Mouse (Mus musculus) MEL (cell line): ENCODE measurements around the gene Ppfibp2. TPM values are rescaled to one million over a fixed set of nuclear protein-coding genes. Genes with fewer than 3 reads are reported as not detected.

ENCODE experiments used
- DNase-seq: peaks from one replicate; pipeline ENCODE4 v3.0.0; 2011; ENCODE audit warnings: low read depth, low spot score
- H3K27ac ChIP-seq: 2 replicates; pipeline ENCODE4 v1.5.1; 2012; ENCODE audit warnings: low read depth, mild to moderate bottlenecking, control low read depth, low read length, moderate library complexity; ENCODE audit not compliant: control insufficient read depth
- H3K27me3 ChIP-seq, 2 experiments: fragments of 150-350 bp in 1 of 2; sonication (generic) in 1 of 2; 2 replicates each; pipeline ENCODE4 v1.6.1; 2012; ENCODE audit warnings: low read length in 2 of 2, mild to moderate bottlenecking in 2 of 2, improper control_type of control experiment in 1 of 2, moderate library complexity in 1 of 2; ENCODE audit not compliant: insufficient read depth in 2 of 2, control insufficient read depth in 1 of 2
- H3K36me3 ChIP-seq, 2 experiments: 2 replicates each; pipeline ENCODE4 v1.6.1; 2012 to 2014; ENCODE audit warnings: low read length in 2 of 2, improper control_type of control experiment in 1 of 2, inconsistent platforms in 1 of 2, mild to moderate bottlenecking in 1 of 2; ENCODE audit not compliant: insufficient read depth in 2 of 2, control insufficient read depth in 1 of 2
- H3K4me1 ChIP-seq, 2 experiments: fragments of 150-350 bp in 1 of 2; sonication (generic) in 1 of 2; 2 replicates each; pipeline ENCODE4 v1.6.1; 2012; ENCODE audit warnings: low read length in 2 of 2, improper control_type of control experiment in 1 of 2, mild to moderate bottlenecking in 1 of 2; ENCODE audit not compliant: insufficient read depth in 2 of 2, control insufficient read depth in 1 of 2
- H3K4me3 ChIP-seq, 2 experiments: fragments of 150-350 bp in 1 of 2; sonication (generic) in 1 of 2; 2 replicates each; pipeline ENCODE4 v1.5.1; 2012; ENCODE audit warnings: low read depth in 2 of 2, low read length in 2 of 2, mild to moderate bottlenecking in 2 of 2, moderate library complexity in 2 of 2, control low read depth in 1 of 2, improper control_type of control experiment in 1 of 2; ENCODE audit not compliant: control insufficient read depth in 1 of 2, insufficient read depth in 1 of 2
- H3K79me2 ChIP-seq: 2 replicates; pipeline ENCODE4 v1.6.1; 2012; ENCODE audit warnings: mild to moderate bottlenecking, low read length, moderate library complexity; ENCODE audit not compliant: control insufficient read depth, poor library complexity, insufficient read depth
- H3K9ac ChIP-seq: 2 replicates; pipeline ENCODE4 v1.6.1; 2012; ENCODE audit warnings: low read depth, mild to moderate bottlenecking, control low read depth, low read length, moderate library complexity; ENCODE audit not compliant: control insufficient read depth, poor library complexity, severe bottlenecking
- H3K9me3 ChIP-seq: fragments of 150-350 bp; sonication (generic); replicated peaks from 2 replicates; pipeline ENCODE4 v1.6.1; 2012; ENCODE audit warnings: mild to moderate bottlenecking, low read length, improper control_type of control experiment, moderate library complexity; ENCODE audit not compliant: insufficient read depth
- BHLHE40 ChIP-seq: IDR thresholded peaks from 2 replicates; pipeline ENCODE4 v1.6.1; 2012; ENCODE audit warnings: low read depth, mild to moderate bottlenecking, inconsistent platforms, low read length, improper control_type of control experiment, borderline replicate concordance
- CHD2 ChIP-seq: IDR thresholded peaks from 2 replicates; pipeline ENCODE4 v1.6.1; 2011; ENCODE audit warnings: low read length, improper control_type of control experiment
- E2F4 ChIP-seq: IDR thresholded peaks from 2 replicates; pipeline ENCODE4 v1.6.1; 2011; ENCODE audit warnings: low read depth, low read length, improper control_type of control experiment, borderline replicate concordance
- ELF1 ChIP-seq: IDR thresholded peaks from 2 replicates; pipeline ENCODE4 v1.6.1; 2014; ENCODE audit warnings: low read depth, mild to moderate bottlenecking, inconsistent platforms, low read length, improper control_type of control experiment, moderate library complexity
- EP300 ChIP-seq, 2 experiments: IDR thresholded peaks; 2 replicates each; pipeline ENCODE4 v1.6.1; 2011; ENCODE audit warnings: improper control_type of control experiment in 2 of 2, low read length in 2 of 2, low read depth in 1 of 2, mild to moderate bottlenecking in 1 of 2
- GATA1 ChIP-seq: IDR thresholded peaks from 2 replicates; pipeline ENCODE4 v1.6.1; 2011; ENCODE audit warnings: low read depth, low read length, improper control_type of control experiment
- HCFC1 ChIP-seq: IDR thresholded peaks from 2 replicates; pipeline ENCODE4 v1.6.1; 2012; ENCODE audit warnings: low read depth, mild to moderate bottlenecking, inconsistent platforms, low read length, improper control_type of control experiment, moderate library complexity
- MAFK ChIP-seq: IDR thresholded peaks from 2 replicates; pipeline ENCODE4 v1.6.1; 2011; ENCODE audit warnings: low read depth, mild to moderate bottlenecking, low read length, improper control_type of control experiment, borderline replicate concordance
- MAX ChIP-seq: IDR thresholded peaks from 2 replicates; pipeline ENCODE4 v1.6.1; 2011; ENCODE audit warnings: low read length, improper control_type of control experiment
- MAZ ChIP-seq: IDR thresholded peaks from 2 replicates; pipeline ENCODE4 v1.6.1; 2012; ENCODE audit warnings: low read depth, mild to moderate bottlenecking, inconsistent platforms, low read length, improper control_type of control experiment
- MEF2A ChIP-seq: IDR thresholded peaks from 2 replicates; pipeline ENCODE4 v1.6.1; 2014; ENCODE audit warnings: low read depth, mild to moderate bottlenecking, inconsistent platforms, low read length, improper control_type of control experiment; ENCODE audit not compliant: poor library complexity, insufficient replicate concordance, severe bottlenecking; ENCODE audit errors: extremely low read depth
- MXI1 ChIP-seq: IDR thresholded peaks from 2 replicates; pipeline ENCODE4 v1.6.1; 2011; ENCODE audit warnings: mild to moderate bottlenecking, low read depth, low read length, improper control_type of control experiment
- MYB ChIP-seq: IDR thresholded peaks from 2 replicates; pipeline ENCODE4 v1.6.1; 2011; ENCODE audit warnings: mild to moderate bottlenecking, low read depth, low read length, improper control_type of control experiment
- MYC ChIP-seq: IDR thresholded peaks from 2 replicates; pipeline ENCODE4 v1.6.1; 2011; ENCODE audit warnings: low read depth, mild to moderate bottlenecking, low read length, improper control_type of control experiment, moderate library complexity
- POLR2A ChIP-seq, 2 experiments: IDR thresholded peaks; 2 replicates each; pipeline ENCODE4 v1.6.1; 2011 to 2012; ENCODE audit warnings: low read length in 2 of 2, mild to moderate bottlenecking in 2 of 2, control low read depth in 1 of 2, improper control_type of control experiment in 1 of 2, low read depth in 1 of 2, moderate library complexity in 1 of 2; ENCODE audit not compliant: control insufficient read depth in 1 of 2, insufficient read depth in 1 of 2, poor library complexity in 1 of 2
- POLR2AphosphoS2 ChIP-seq: IDR thresholded peaks from 2 replicates; pipeline ENCODE4 v1.6.1; 2011; ENCODE audit warnings: low read length, improper control_type of control experiment
- POLR2AphosphoS5 ChIP-seq: IDR thresholded peaks from 2 replicates; pipeline ENCODE4 v1.6.1; 2012; ENCODE audit warnings: low read depth, borderline replicate concordance, mild to moderate bottlenecking, inconsistent platforms, low read length, moderate library complexity, mixed read lengths
- RAD21 ChIP-seq: IDR thresholded peaks from 2 replicates; pipeline ENCODE4 v1.6.1; 2011; ENCODE audit warnings: mild to moderate bottlenecking, low read depth, low read length, improper control_type of control experiment
- SIN3A ChIP-seq: IDR thresholded peaks from 2 replicates; pipeline ENCODE4 v1.6.1; 2012; ENCODE audit warnings: low read length, improper control_type of control experiment, inconsistent platforms
- TAL1 ChIP-seq: IDR thresholded peaks from 2 replicates; pipeline ENCODE4 v1.6.1; 2012; ENCODE audit warnings: mild to moderate bottlenecking, inconsistent platforms, low read length, moderate library complexity, mixed read lengths
- TBP ChIP-seq: IDR thresholded peaks from 2 replicates; pipeline ENCODE4 v1.8.0; 2011; ENCODE audit warnings: low read depth, low read length, improper control_type of control experiment
- USF1 ChIP-seq: IDR thresholded peaks from 2 replicates; pipeline ENCODE4 v1.6.1; 2014; ENCODE audit warnings: low read depth, mild to moderate bottlenecking, inconsistent platforms, low read length, improper control_type of control experiment, moderate library complexity
- USF2 ChIP-seq, 2 experiments: IDR thresholded peaks; 2 replicates each; pipeline ENCODE4 v1.6.1; 2011 to 2012; ENCODE audit warnings: improper control_type of control experiment in 2 of 2, low read length in 2 of 2, borderline replicate concordance in 1 of 2, inconsistent platforms in 1 of 2, low read depth in 1 of 2, mild to moderate bottlenecking in 1 of 2; ENCODE audit not compliant: insufficient read depth in 1 of 2
- ZC3H11A ChIP-seq: IDR thresholded peaks from 2 replicates; pipeline ENCODE4 v1.6.1; 2012; ENCODE audit warnings: low read depth, mild to moderate bottlenecking, inconsistent platforms, low read length, improper control_type of control experiment
- ZNF384 ChIP-seq: IDR thresholded peaks from 2 replicates; pipeline ENCODE4 v1.6.1; 2012; ENCODE audit warnings: low read depth, mild to moderate bottlenecking, inconsistent platforms, low read length, improper control_type of control experiment
- polyA plus RNA-seq, 2 experiments: library from polyadenylated mRNA; stranded (reverse) in 1 of 2; unstranded in 1 of 2; fragments of >175 nt in 1 of 2; fragments of >200 nt in 1 of 2; gene quantifications; 2 replicates each; pipeline versions ENCODE4 v1.2.1 to v1.2.4; 2012; ENCODE audit warnings: low replicate concordance in 2 of 2, low read depth in 1 of 2; ENCODE audit not compliant: insufficient read length in 2 of 2, insufficient read depth in 1 of 2, missing spikeins in 1 of 2
- total RNA-seq: library from RNA; depleted of rRNA; stranded (reverse); fragments of 300-350 nt; gene quantifications from 2 replicates; pipeline ENCODE4 v1.2.3, GENCODE M21; 2012

The Ppfibp2 gene
- total and polyA plus RNA-seq, 3 experiments: not detected

GRCm38 (mm10) chr7:107593904-107594303, 1.1 kb upstream of the Ppfibp2 start:
- no peaks in the 10 kb centered on the region for H3K27me3 ChIP-seq
- no peaks in the 10 kb centered on the region for H3K79me2 ChIP-seq
- TF ChIP-seq CHD2: no peak
- no peak for TF ChIP-seq USF2 (IDR thresholded peaks at IDR 0.05; ENCODE audit: borderline replicate concordance in 1 of 2, insufficient read depth in 1 of 2, low read depth in 1 of 2, low read length in 2 of 2)
- TF ChIP-seq USF1: no peak
- no peak for TF ChIP-seq MAX
- TF ChIP-seq EP300 (IDR thresholded peaks at IDR 0.05; ENCODE audit: low read depth in 1 of 2, low read length in 2 of 2): no peak
- TF ChIP-seq TBP: no peak
- no peak for TF ChIP-seq MAZ
- TF ChIP-seq ELF1: no peak
- TF ChIP-seq MAFK: no peak
- TF ChIP-seq SIN3A: no peak
- TF ChIP-seq POLR2A (IDR thresholded peaks at IDR 0.05; ENCODE audit: control insufficient read depth in 1 of 2, insufficient read depth in 1 of 2, low read depth in 1 of 2, low read length in 2 of 2, poor library complexity in 1 of 2): no peak
- no peak for TF ChIP-seq ZC3H11A
- no peak for TF ChIP-seq MXI1
- no peak for TF ChIP-seq MYB
- no peak for TF ChIP-seq E2F4
- TF ChIP-seq POLR2AphosphoS2: no peak
- no peak for TF ChIP-seq TAL1
- H3K9ac ChIP-seq: no peak overlapping the region
- no peaks in the 10 kb centered on the region for H3K36me3 ChIP-seq
- H3K4me3 ChIP-seq: no peak overlapping the region
- no peaks in the 10 kb centered on the region for H3K4me1 ChIP-seq
- DNase-seq: no peak
- H3K9me3 ChIP-seq: no peaks in the 10 kb centered on the region
- no peak overlapping the region for H3K27ac ChIP-seq

- H3K4me1 ChIP-seq: no peaks in the 10 kb centered on the region
- no peak for TF ChIP-seq ZNF384
- TF ChIP-seq POLR2AphosphoS5: no peak
- TF ChIP-seq MAZ: no peak
- no peak for TF ChIP-seq MYC
- TF ChIP-seq RAD21: no peak
- no peak for TF ChIP-seq USF1
- TF ChIP-seq GATA1: no peak
- TF ChIP-seq ZC3H11A: no peak
- no peak for TF ChIP-seq EP300 (IDR thresholded peaks at IDR 0.05; ENCODE audit: low read depth in 1 of 2, low read length in 2 of 2)
- no peak for TF ChIP-seq POLR2A (IDR thresholded peaks at IDR 0.05; ENCODE audit: control insufficient read depth in 1 of 2, insufficient read depth in 1 of 2, low read depth in 1 of 2, low read length in 2 of 2, poor library complexity in 1 of 2)
- no peak for TF ChIP-seq TBP
- no peak for TF ChIP-seq MEF2A
- no peak for TF ChIP-seq BHLHE40
- TF ChIP-seq E2F4: no peak
- TF ChIP-seq HCFC1: no peak
- TF ChIP-seq MAX: no peak
- no peak overlapping the region for H3K9ac ChIP-seq
- H3K4me3 ChIP-seq: no peak overlapping the region
- no peak overlapping the region for H3K27ac ChIP-seq
- no peak for DNase-seq
- no peaks in the 10 kb centered on the region for H3K27me3 ChIP-seq
- H3K36me3 ChIP-seq: no peaks in the 10 kb centered on the region
- H3K79me2 ChIP-seq: no peaks in the 10 kb centered on the region
- H3K9me3 ChIP-seq: no peaks in the 10 kb centered on the region
These were observed 616 bp upstream of the Ppfibp2 start for GRCm38 (mm10) chr7:107594325-107594856.
